Mouse (Mus musculus): ENCODE measurements around the gene Egflam. TPM values are rescaled to one million over a fixed set of nuclear protein-coding genes. Genes with fewer than 3 reads are reported as not detected.

The Egflam gene
- polyA plus RNA-seq, 1 experiment: 10.4 TPM

DNA sequence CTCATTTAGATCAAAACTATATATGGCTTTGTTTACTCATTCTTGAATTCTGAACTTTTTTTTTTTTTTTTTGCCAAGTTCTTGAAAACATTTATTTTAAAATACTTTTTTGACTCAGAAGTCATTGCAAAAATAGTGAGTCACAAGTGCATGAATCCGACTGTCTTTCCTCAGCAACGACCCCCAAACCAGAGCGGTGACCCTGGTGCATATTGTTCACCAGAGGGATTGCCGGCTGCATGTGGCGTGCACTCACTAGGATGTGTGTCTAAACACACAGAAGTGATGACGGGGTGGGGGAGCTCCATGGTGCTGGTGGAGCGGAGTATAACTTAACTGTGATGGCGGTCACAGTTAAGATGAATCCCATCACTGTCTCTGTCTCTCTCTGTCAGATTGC, 224.4 kb downstream of the Egflam start:
- no peak for DNase-seq (ENCODE audit: low spot score)

GRCm38 (mm10) chr15:7173346-7173745, 224.8 kb downstream of the Egflam start:
- no peak for DNase-seq (ENCODE audit: low spot score)

DNA sequence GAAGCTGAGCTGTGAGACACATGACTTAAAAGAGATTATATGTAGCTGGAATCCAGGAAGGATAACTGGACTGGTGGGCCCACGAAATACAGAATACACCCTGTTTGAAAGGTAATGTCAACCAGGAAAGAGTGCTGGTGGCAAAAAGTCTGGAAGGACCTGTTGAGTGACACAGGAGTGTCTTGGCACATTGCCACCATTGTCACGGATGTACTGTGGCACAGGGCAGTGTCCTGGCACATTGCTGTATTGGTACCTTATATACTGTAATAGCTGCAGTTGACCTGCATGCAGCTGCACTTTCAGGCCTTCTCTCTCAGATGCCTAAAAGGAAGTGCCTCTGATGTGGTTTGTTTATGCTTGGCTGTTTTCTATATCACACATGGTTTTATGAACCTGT, 225.3 kb downstream of the Egflam start:
- no peak for DNase-seq (ENCODE audit: low spot score)

DNA sequence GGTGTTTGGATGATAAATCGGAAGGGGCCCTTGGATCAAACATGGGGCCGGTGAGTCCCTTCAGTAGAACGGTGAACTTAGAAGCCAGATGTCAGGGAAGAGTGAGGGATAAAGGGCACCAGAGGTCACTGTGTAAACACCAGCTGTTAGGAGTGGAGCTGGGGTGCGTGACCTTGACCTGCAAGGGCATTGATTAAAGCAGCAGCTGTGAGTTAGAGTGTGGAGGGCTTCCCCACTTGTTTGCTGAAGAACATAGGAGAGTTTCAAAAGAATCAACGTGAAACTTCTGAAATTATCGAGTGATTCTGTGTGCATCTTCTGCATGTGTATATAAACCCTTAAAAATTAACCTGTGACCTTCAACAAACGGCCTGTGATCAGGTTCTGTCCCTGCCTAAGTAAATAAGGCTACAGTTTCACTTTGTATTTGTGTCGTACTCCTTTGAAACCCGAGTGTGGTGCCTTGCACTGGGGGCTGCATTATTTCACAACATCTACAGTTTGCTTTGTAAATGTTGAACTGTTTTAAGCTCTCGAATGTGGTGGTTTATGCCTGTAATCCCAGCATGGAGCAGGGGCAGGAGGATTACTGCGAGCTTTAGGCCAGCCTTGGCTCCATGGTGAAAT, 230.2 kb downstream of the Egflam start:
- DNase-seq (ENCODE audit: low spot score): no peak

GRCm38 (mm10) chr15:7167238-7167905, 230.8 kb downstream of the Egflam start:
- DNase-seq (ENCODE audit: low spot score): no peak

GRCm38 (mm10) chr15:7166735-7167134, 231.5 kb downstream of the Egflam start:
- no peak for DNase-seq (ENCODE audit: low spot score)

DNA sequence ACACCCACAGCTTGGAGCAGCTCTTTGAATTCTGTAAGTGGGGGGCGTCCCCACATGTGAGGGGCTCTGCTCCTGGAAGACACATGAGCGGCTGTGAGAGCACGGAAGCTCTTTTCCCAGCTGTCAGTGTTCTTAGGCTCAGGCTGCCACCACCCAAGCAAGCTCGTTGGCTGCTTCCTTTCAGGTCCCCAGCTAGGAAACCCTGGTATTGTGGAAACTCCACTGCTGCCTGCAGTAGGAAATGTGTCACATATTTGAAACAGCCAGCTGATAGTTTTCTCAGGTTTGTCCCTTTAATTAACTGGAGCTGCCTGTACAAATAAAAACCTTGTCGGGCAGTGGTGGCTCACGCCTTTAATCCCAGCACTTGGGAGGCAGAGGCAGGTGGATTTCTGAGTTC, 234.3 kb downstream of the Egflam start:
- DNase-seq (ENCODE audit: low spot score): no peak

GRCm38 (mm10) chr15:7160321-7160720, 237.9 kb downstream of the Egflam start:
- no peak for DNase-seq (ENCODE audit: low spot score)

DNA sequence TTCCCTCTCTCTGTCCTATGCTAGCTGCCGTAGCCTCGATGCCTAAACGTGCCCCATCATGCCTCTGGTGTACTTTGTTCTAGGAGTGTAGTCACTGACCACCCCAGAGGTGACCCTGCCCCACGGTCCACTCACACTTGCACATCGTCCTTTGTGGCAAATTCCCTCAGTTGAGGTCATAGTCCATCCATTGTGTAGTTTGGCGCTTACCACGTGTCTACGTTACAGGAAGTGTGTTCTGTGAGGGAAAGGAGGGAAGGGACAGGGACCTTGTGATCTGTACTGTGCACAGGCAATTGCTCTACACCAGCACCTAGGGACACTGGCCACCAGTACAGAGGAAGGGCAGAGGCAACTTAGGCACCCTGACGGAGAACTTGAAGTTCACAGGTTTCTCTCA, 238.3 kb downstream of the Egflam start:
- no peak for DNase-seq (ENCODE audit: low spot score)

- DNase-seq (ENCODE audit: low spot score): no peak
Observed at GRCm38 (mm10) chr15:7157658-7158057, 240.5 kb downstream of the Egflam start.
